Mouse (Mus musculus) right cerebral cortex, postnatal 25 days (tissue): Measurements from ENCODE around the gene Reln.

Experiments
- DNase-seq: peaks from one replicate; pipeline ENCODE4 v3.0.0; 2022

The Reln gene

GRCm38 (mm10) chr5:22094984-22095383, 249.5 kb downstream of the Reln start:
- no peak for DNase-seq

- no peak for DNase-seq
These were observed 250.5 kb downstream of the Reln start for GRCm38 (mm10) chr5:22094043-22094442.

- DNase-seq, result no peak
These were observed 251.2 kb downstream of the Reln start for GRCm38 (mm10) chr5:22093157-22093865.

- DNase-seq, result no peak
These were observed 264.0 kb downstream of the Reln start for GRCm38 (mm10) chr5:22080468-22080986.

GRCm38 (mm10) chr5:22074971-22075370, 269.5 kb downstream of the Reln start:
- no peak for DNase-seq

GRCm38 (mm10) chr5:22072591-22072990, 271.9 kb downstream of the Reln start:
- DNase-seq, result no peak

GRCm38 (mm10) chr5:22059251-22059650, 285.3 kb downstream of the Reln start:
- no peak for DNase-seq

- no peak for DNase-seq
These were observed 302.7 kb downstream of the Reln start for GRCm38 (mm10) chr5:22041825-22042224.

GRCm38 (mm10) chr5:22039375-22040149, 304.9 kb downstream of the Reln start:
- DNase-seq, result no peak

GRCm38 (mm10) chr5:22035201-22035600, 309.3 kb downstream of the Reln start:
- DNase-seq, result no peak

GRCm38 (mm10) chr5:22033039-22033438, 311.5 kb downstream of the Reln start:
- no peak for DNase-seq

GRCm38 (mm10) chr5:22031653-22032052, 312.8 kb downstream of the Reln start:
- DNase-seq, result no peak

GRCm38 (mm10) chr5:22028379-22028778, 316.1 kb downstream of the Reln start:
- no peak for DNase-seq

GRCm38 (mm10) chr5:22027240-22027875, 317.1 kb downstream of the Reln start:
- no peak for DNase-seq

GRCm38 (mm10) chr5:22025746-22026145, 318.8 kb downstream of the Reln start:
- DNase-seq, result no peak

GRCm38 (mm10) chr5:22024108-22024507, 320.4 kb downstream of the Reln start:
- no peak for DNase-seq

- no peak for DNase-seq
These were observed 326.6 kb downstream of the Reln start for GRCm38 (mm10) chr5:22017896-22018295.

GRCm38 (mm10) chr5:22014459-22014858, 330.0 kb downstream of the Reln start:
- no peak for DNase-seq

GRCm38 (mm10) chr5:22009142-22009541, 335.4 kb downstream of the Reln start:
- no peak for DNase-seq

GRCm38 (mm10) chr5:22007304-22008059, 337.0 kb downstream of the Reln start:
- DNase-seq, result no peak

GRCm38 (mm10) chr5:22003858-22004257, 340.6 kb downstream of the Reln start:
- DNase-seq, result no peak

GRCm38 (mm10) chr5:21987711-21988110, 356.8 kb downstream of the Reln start:
- DNase-seq, result no peak

- DNase-seq, result no peak
These were observed 358.2 kb downstream of the Reln start for GRCm38 (mm10) chr5:21986311-21986710.
